ENCODE assay signal across 9 mouse cellular contexts in genomic region chr7:75643986-75644385, GRCm38 (mm10).
DNase-seq lines count a peak whose midpoint lies in the region; ATAC-seq and TF ChIP-seq lines count a peak whose summit lies in the region.
"Had no signal": no experiment of that assay in that cellular context is flagged by ENCODE, and none has a peak within 500 bp of the region (broad histone marks: within the 10 kb centered on the region; RNA-seq: fewer than 3 reads in every experiment).

No protein-coding gene starts in this region.

- no peaks in the 10 kb centered on the region for H3K36me3 ChIP-seq in lung, embryonic 15.5 days
- no peaks in the 10 kb centered on the region for H3K36me3 ChIP-seq in embryonic facial prominence, embryonic 15.5 days
- no peaks in the 10 kb centered on the region for H3K36me3 ChIP-seq in intestine, postnatal 0 days (ENCODE audit: control insufficient read depth, insufficient read depth)
- H3K36me3 ChIP-seq in stomach, embryonic 15.5 days = no peaks in the 10 kb centered on the region

- WGBS in lung, embryonic 15.5 days = 43% methylated on average over 4 of the region's 4 CpGs
- 33% methylated on average over 4 of the region's 4 CpGs for WGBS in embryonic facial prominence, embryonic 15.5 days
- WGBS in intestine, postnatal 0 days = 55% methylated on average over 4 of the region's 4 CpGs
- 53% methylated on average over 4 of the region's 4 CpGs for WGBS in stomach, embryonic 15.5 days

- peak overlapping the region; percentile 9; the same call in 1 of the 2 replicates for H3K27ac ChIP-seq in lung, embryonic 15.5 days
- peak overlapping the region; percentile 90 for H3K27ac ChIP-seq in embryonic facial prominence, embryonic 15.5 days (replicated peaks)
- H3K27ac ChIP-seq in intestine, postnatal 0 days (ENCODE audit: low read depth, low read length) = no peak overlapping the region
- H3K27ac ChIP-seq in stomach, embryonic 15.5 days = peak overlapping the region; percentile 83; the same call in 1 of the 2 replicates

- no peak for TF ChIP-seq CTCF in intestine, postnatal 0 days (IDR thresholded peaks at IDR 0.05; ENCODE audit: low read depth)

- no peak for DNase-seq in lung, postnatal 25 days (ENCODE audit: low spot score)
- no peak for DNase-seq in ovary, postnatal 14 days (ENCODE audit: low spot score)
- no peak for DNase-seq in gastrocnemius, adult 18-20 months (ENCODE audit: low spot score)
- no peak for DNase-seq in thymus, postnatal 0 days (ENCODE audit: low spot score)
- DNase-seq: gastrocnemius, postnatal 10 days had no signal

- no peaks in the 10 kb centered on the region for H3K27me3 ChIP-seq in lung, embryonic 15.5 days
- no peaks in the 10 kb centered on the region for H3K27me3 ChIP-seq in embryonic facial prominence, embryonic 15.5 days
- H3K27me3 ChIP-seq in intestine, postnatal 0 days (replicated peaks; ENCODE audit: control insufficient read depth, insufficient read depth, low read length) = no peaks in the 10 kb centered on the region
- no peaks in the 10 kb centered on the region for H3K27me3 ChIP-seq in stomach, embryonic 15.5 days (replicated peaks)

- H3K4me2 ChIP-seq in lung, embryonic 15.5 days = no peak overlapping the region
- H3K4me2 ChIP-seq in embryonic facial prominence, embryonic 15.5 days (replicated peaks) = peak overlapping the region; percentile 46
- peak overlapping the region; percentile 2; the same call in 1 of the 2 replicates for H3K4me2 ChIP-seq in intestine, postnatal 0 days (replicated peaks; ENCODE audit: low read depth)
- H3K4me2 ChIP-seq in stomach, embryonic 15.5 days = peak overlapping the region; percentile 48; the same call in 1 of the 2 replicates

- H3K9me3 ChIP-seq in lung, embryonic 15.5 days = no peaks in the 10 kb centered on the region
- no peaks in the 10 kb centered on the region for H3K9me3 ChIP-seq in embryonic facial prominence, embryonic 15.5 days (replicated peaks)
- no peaks in the 10 kb centered on the region for H3K9me3 ChIP-seq in intestine, postnatal 0 days (ENCODE audit: control insufficient read depth)
- no peaks in the 10 kb centered on the region for H3K9me3 ChIP-seq in stomach, embryonic 15.5 days

- no peak overlapping the region for H3K9ac ChIP-seq in lung, embryonic 15.5 days
- peak overlapping the region; percentile 31; the same call in 1 of the 2 replicates for H3K9ac ChIP-seq in embryonic facial prominence, embryonic 15.5 days
- no peak overlapping the region for H3K9ac ChIP-seq in intestine, postnatal 0 days (ENCODE audit: low read depth, low read length)
- H3K9ac ChIP-seq in stomach, embryonic 15.5 days = no peak overlapping the region

- no peak overlapping the region for H3K4me3 ChIP-seq in lung, embryonic 15.5 days
- peak overlapping the region; percentile 41 for H3K4me3 ChIP-seq in embryonic facial prominence, embryonic 15.5 days (replicated peaks)
- H3K4me3 ChIP-seq in intestine, postnatal 0 days (ENCODE audit: low read depth, low read length) = 0 out of 2 replicates have a peak overlapping the region, but pooled peaks have one; percentile 2
- peak overlapping the region; percentile 11 for H3K4me3 ChIP-seq in stomach, embryonic 15.5 days (replicated peaks)

- no peak for ATAC-seq in lung, embryonic 15.5 days (ENCODE audit: borderline replicate concordance, extremely low read depth, low FRiP score, low TSS enrichment)
- no peak for ATAC-seq in embryonic facial prominence, embryonic 15.5 days (ENCODE audit: insufficient number of reproducible peaks, low FRiP score, low TSS enrichment, low read depth)
- ATAC-seq in intestine, postnatal 0 days = no peak
- no peak for ATAC-seq in stomach, embryonic 15.5 days (ENCODE audit: insufficient read depth, low FRiP score, low read depth)

- peaks cover 38% of the 10 kb centered on the region for H3K4me1 ChIP-seq in lung, embryonic 15.5 days
- H3K4me1 ChIP-seq in embryonic facial prominence, embryonic 15.5 days = peaks cover 37% of the 10 kb centered on the region
- peaks cover 13% of the 10 kb centered on the region; the same call in 1 of the 2 replicates for H3K4me1 ChIP-seq in intestine, postnatal 0 days (replicated peaks; ENCODE audit: control insufficient read depth, insufficient read depth, low read length)
- peaks cover 26% of the 10 kb centered on the region for H3K4me1 ChIP-seq in stomach, embryonic 15.5 days
